Mouse (Mus musculus): ENCODE results near the gene Mgea5. TPM values are rescaled to one million over a fixed set of nuclear protein-coding genes. Genes with fewer than 3 reads are reported as not detected.

The Mgea5 gene
- polyA plus RNA-seq, 1 experiment, result 27.1 TPM

Other genes starting within 250 kb of the Mgea5 start
- gene Poll, start 223.3 kb downstream of the Mgea5 start, polyA plus RNA-seq (2012; fragmentation: generic; extraction: Trizol), result 11.6 TPM
- 27.3 TPM for gene Gm17018, start 223.2 kb downstream of the Mgea5 start, polyA plus RNA-seq (2012; fragmentation: generic; extraction: Trizol)
- gene Fbxw4, start 123.5 kb downstream of the Mgea5 start, polyA plus RNA-seq (2012; fragmentation: generic; extraction: Trizol), result 37.0 TPM
- gene Fgf8, start 40.9 kb downstream of the Mgea5 start, polyA plus RNA-seq (2012; fragmentation: generic; extraction: Trizol), result not detected
- gene Npm3, start 34.2 kb downstream of the Mgea5 start, polyA plus RNA-seq (2012; fragmentation: generic; extraction: Trizol), result 97.2 TPM
- gene Kcnip2, start 32.2 kb upstream of the Mgea5 start, polyA plus RNA-seq (2012; fragmentation: generic; extraction: Trizol), result 0.04 TPM
- 9.7 TPM for gene Armh3, start 214.7 kb upstream of the Mgea5 start, polyA plus RNA-seq (2012; fragmentation: generic; extraction: Trizol)
- 12.0 TPM for gene Hps6, start 219.7 kb upstream of the Mgea5 start, polyA plus RNA-seq (2012; fragmentation: generic; extraction: Trizol)